Mouse (Mus musculus): ENCODE measurements around the gene Pbx3.

Gene Pbx3

GRCm38 (mm10) chr2:34135316-34135715 lies 237.6 kb downstream of the Pbx3 start:
- DNase-seq: no peak

- no peak for DNase-seq
Measured at GRCm38 (mm10) chr2:34132751-34133150, 240.2 kb downstream of the Pbx3 start.

DNA sequence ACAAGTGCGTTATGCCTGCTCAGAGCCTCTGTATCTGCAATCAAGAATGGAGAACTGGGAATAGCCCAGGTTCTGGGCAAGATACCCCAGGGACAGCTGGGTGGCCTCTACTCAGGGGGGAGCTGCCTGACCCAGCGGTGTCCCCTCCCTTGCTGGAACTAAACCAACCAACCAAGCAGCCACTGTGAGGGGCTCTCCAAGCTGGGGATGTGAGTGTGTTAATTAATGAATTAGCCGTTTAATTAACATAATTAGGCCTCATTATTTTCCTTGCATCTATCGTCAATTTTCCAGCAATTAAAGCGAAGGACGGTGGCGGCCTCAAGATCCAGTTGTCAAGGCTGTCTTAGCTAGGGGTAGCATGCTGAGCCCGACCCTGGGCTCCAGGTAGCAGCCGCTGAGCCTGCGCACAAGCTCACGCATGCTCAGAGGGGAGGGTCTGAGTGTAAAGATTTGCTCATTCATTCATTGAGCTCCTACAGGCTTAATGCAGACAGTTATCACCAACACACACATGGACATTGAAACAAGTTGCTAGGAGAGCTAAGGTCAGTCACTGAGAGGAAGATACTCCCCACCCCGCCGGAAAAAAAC lies 243.2 kb downstream of the Pbx3 start:
- DNase-seq: no peak

DNA sequence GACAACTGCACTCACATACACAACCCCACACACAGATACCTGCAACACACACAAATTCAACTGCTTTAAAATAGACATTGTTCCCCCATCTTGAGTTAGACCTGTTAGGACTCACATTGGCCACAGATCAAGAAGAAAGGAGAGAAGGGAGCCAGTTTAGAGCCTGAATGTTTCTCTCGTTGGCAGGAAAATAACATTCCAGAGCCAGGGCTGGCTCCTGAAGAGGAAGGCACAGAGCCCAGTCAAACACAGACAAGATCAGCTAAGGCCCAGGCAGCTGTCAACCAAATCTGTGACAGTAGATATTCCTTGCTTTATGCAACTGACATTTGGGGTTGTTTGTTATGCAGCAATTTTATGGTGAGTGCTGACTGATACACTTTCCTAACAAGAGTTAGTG lies 245.1 kb downstream of the Pbx3 start:
- no peak for DNase-seq

- no peak for DNase-seq
Measured at GRCm38 (mm10) chr2:34123896-34124295, 249.0 kb downstream of the Pbx3 start.
